Mouse (Mus musculus): Measurements from ENCODE around the gene Ass1. TPM values are rescaled to one million over a fixed set of nuclear protein-coding genes. Genes with fewer than 3 reads are reported as not detected.

Gene Ass1
- total RNA-seq (2023) = 100 to 1,000 TPM in 1 of 2 experiments, 10 to 100 TPM in 1; 95.8 to 108 TPM

DNA sequence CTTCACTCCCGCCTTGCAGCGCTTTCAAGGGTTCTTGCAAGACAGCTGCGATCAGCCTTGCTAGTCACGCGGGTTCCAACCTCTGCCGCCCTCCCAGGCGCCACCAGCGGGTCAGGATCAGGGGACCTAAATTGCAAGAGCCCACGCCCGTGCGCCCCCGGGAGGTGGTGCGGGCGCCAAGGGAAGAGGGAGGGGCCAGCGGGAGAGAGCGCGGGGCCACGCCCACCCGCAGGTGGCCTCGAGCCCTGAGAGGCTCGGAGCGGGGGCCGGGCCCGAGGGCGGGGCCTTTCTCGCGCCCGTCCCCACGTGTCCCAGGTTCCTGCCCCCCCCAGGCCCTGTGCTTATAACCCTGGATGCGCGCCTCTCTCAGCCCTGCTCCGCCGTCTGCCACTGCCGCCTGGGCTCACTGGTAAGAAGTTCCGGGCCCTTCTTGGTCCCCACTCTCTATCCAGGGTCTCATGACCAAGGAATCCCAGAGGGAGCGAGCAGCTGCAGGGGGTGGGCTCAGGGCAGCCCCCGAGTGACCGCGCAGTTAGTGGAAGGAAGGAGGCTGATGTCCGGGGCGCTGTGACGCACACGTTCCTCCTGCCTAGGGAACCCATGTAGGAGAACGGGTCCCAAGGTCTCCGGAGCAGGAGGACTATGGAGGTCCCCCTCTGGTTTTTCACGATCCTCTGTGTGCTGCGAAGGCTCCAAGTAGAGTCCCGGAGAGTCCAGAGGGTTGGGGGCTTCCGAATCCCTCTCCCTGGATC lies at the start of gene Ass1:
Ass1 (plus strand) TSS at position 277 of the 752 bp plus-strand sequence.

Other genes with a start within 250 kb of the Ass1 start
- gene Ncs1, start 224.4 kb upstream of the Ass1 start, total RNA-seq (2023) = 1 to 10 TPM in 1 of 2 experiments, under 1 TPM in 1; 0.44 to 1.8 TPM
- gene Hmcn2, start 155.8 kb upstream of the Ass1 start, total RNA-seq (2023) = not detected
- gene Fubp3, start 102.4 kb downstream of the Ass1 start, total RNA-seq (2023) = 10 to 100 TPM; 21.6 to 22.2 TPM
- not detected for gene Prdm12, start 169.8 kb downstream of the Ass1 start, total RNA-seq (2023)
- gene Exosc2, start 200.5 kb downstream of the Ass1 start, total RNA-seq (2023) = 10 to 100 TPM; 55.5 to 69.7 TPM
- gene Abl1, start 218.2 kb downstream of the Ass1 start, total RNA-seq (2023) = 10 to 100 TPM; 75.6 to 77.1 TPM